Mouse (Mus musculus) lung, adult 2 months (tissue): ENCODE data around the gene Tmem247. TPM values are rescaled to one million over a fixed set of nuclear protein-coding genes. Genes with fewer than 3 reads are reported as not detected.

Experiments
- DNase-seq: peaks from one replicate; pipeline ENCODE4 v3.0.0; 2022
- H3K4me1 ChIP-seq: fragments of 200-500 bp; 2 replicates; pipeline ENCODE4 v1.6.1; 2011; ENCODE audit warnings: low read length; ENCODE audit not compliant: control insufficient read depth, insufficient read depth
- H3K4me3 ChIP-seq: fragments of 200-500 bp; replicated peaks from 2 replicates; pipeline ENCODE3; 2011; ENCODE audit warnings: low read depth, mild to moderate bottlenecking, control low read depth, low read length; ENCODE audit errors: extremely low read depth
- CTCF ChIP-seq: fragments of 200-500 bp; IDR thresholded peaks from 2 replicates; pipeline ENCODE4 v1.5.1; 2011; ENCODE audit warnings: mild to moderate bottlenecking, low read length, control low read depth; ENCODE audit not compliant: insufficient read depth
- POLR2A ChIP-seq: fragments of 200-500 bp; IDR thresholded peaks from 2 replicates; pipeline ENCODE4 v1.6.1; 2011; ENCODE audit warnings: low read depth, mild to moderate bottlenecking, control low read depth, low read length, borderline replicate concordance; ENCODE audit errors: extremely low read depth
- WGBS: fragments of 180-500 bp; shearing (Covaris S2); methylation state at CpG from one replicate; pipeline ENCODE4 v1.1.7; 2018; 5-methylcytosine and 5-hydroxymethylcytosine counted together
- polyA plus RNA-seq: library from polyadenylated mRNA; depleted of rRNA; stranded (reverse); fragments of >200 nt; gene quantifications from 2 replicates; pipeline ENCODE4 v1.2.3, GENCODE M21; 2012; rRNA removed

The Tmem247 gene
- not detected in 2 replicates for polyA plus RNA-seq

GRCm38 (mm10) chr17:86917048-86917447, at the start of gene Tmem247:
TSS of gene Tmem247 (plus strand) at chr17:86917348.
- Histone ChIP-seq H3K4me3 (no peak within 1 kb of the TSS), H3K4me1 (no peaks in the 10 kb centered on the region)
- no peak for DNase-seq
- TF ChIP-seq POLR2A = no peak
- TF ChIP-seq CTCF = no peak
- 85% methylated on average over 10 of the region's 10 CpGs for WGBS

GRCm38 (mm10) chr17:86870586-86870985, 46.6 kb upstream of the Tmem247 start:
- Histone ChIP-seq H3K4me3 (no peak overlapping the region), H3K4me1 (no peaks in the 10 kb centered on the region)
- TF ChIP-seq POLR2A (no peak), CTCF (no peak)
- DNase-seq = no peak
- 92% methylated on average over 8 of the region's 8 CpGs for WGBS

- 45% methylated on average over 6 of the region's 6 CpGs for WGBS
Measured at GRCm38 (mm10) chr17:86872643-86873042, 44.5 kb upstream of the Tmem247 start.

GRCm38 (mm10) chr17:86876940-86877339, 40.2 kb upstream of the Tmem247 start:
- H3K4me1 ChIP-seq = no peaks in the 10 kb centered on the region
- DNase-seq = no peak
- no peak overlapping the region for H3K4me3 ChIP-seq
- WGBS = 74% methylated on average over 9 of the region's 9 CpGs
- no peak for TF ChIP-seq POLR2A
- no peak for TF ChIP-seq CTCF

More at GRCm38 (mm10) chr17:86872643-86873042, 44.5 kb upstream of the Tmem247 start:
- H3K4me1 ChIP-seq = no peaks in the 10 kb centered on the region
- no peak for DNase-seq
- TF ChIP-seq CTCF (no peak), POLR2A (no peak)
- no peak overlapping the region for H3K4me3 ChIP-seq

GRCm38 (mm10) chr17:86877747-86878146, 39.4 kb upstream of the Tmem247 start:
- Histone ChIP-seq H3K4me1 (no peaks in the 10 kb centered on the region), H3K4me3 (no peak overlapping the region)
- no peak for DNase-seq
- 60% methylated on average over 2 of the region's 2 CpGs for WGBS
- TF ChIP-seq POLR2A (no peak), CTCF (no peak)

GRCm38 (mm10) chr17:86880056-86880455, 37.1 kb upstream of the Tmem247 start:
- DNase-seq = no peak
- TF ChIP-seq POLR2A (no peak), CTCF (no peak)
- no peak overlapping the region for H3K4me3 ChIP-seq
- 93% methylated on average over 10 of the region's 10 CpGs for WGBS
- H3K4me1 ChIP-seq = no peaks in the 10 kb centered on the region

- 63% methylated on average over 4 of the region's 4 CpGs for WGBS
- Histone ChIP-seq H3K4me3 (no peak overlapping the region), H3K4me1 (no peaks in the 10 kb centered on the region)
- TF ChIP-seq POLR2A (no peak), CTCF (no peak)
- DNase-seq = no peak
Measured at GRCm38 (mm10) chr17:86880461-86881044, 36.6 kb upstream of the Tmem247 start.

- TF ChIP-seq CTCF (no peak), POLR2A (no peak)
- 76% methylated on average over 4 of the region's 4 CpGs for WGBS
- DNase-seq = no peak
- no peaks in the 10 kb centered on the region for H3K4me1 ChIP-seq
- H3K4me3 ChIP-seq = no peak overlapping the region
Measured at GRCm38 (mm10) chr17:86895191-86895590, 22.0 kb upstream of the Tmem247 start.

GRCm38 (mm10) chr17:86897486-86898165, 19.5 kb upstream of the Tmem247 start:
- H3K4me3 ChIP-seq = no peak overlapping the region

GRCm38 (mm10) chr17:86899821-86900220, 17.3 kb upstream of the Tmem247 start:
- no peak for DNase-seq
- peaks cover 11% of the 10 kb centered on the region for H3K4me1 ChIP-seq
- TF ChIP-seq POLR2A (no peak), CTCF (no peak)
- no peak overlapping the region for H3K4me3 ChIP-seq
- WGBS = 72% methylated on average over 5 of the region's 5 CpGs

More at GRCm38 (mm10) chr17:86897486-86898165, 19.5 kb upstream of the Tmem247 start:
- TF ChIP-seq CTCF (no peak), POLR2A (no peak)
- no peak for DNase-seq
- no peaks in the 10 kb centered on the region for H3K4me1 ChIP-seq
- 95% methylated on average over 6 of the region's 6 CpGs for WGBS
